Mouse (Mus musculus) ES-Bruce4 (cell line): Measurements from ENCODE around the gene Crtac1. TPM values are rescaled to one million over a fixed set of nuclear protein-coding genes. Genes with fewer than 3 reads are reported as not detected.

ENCODE experiments used
- H3K27ac ChIP-seq: 2 replicates; pipeline ENCODE4 v1.5.1; 2012; ENCODE audit warnings: low read length, inconsistent platforms; ENCODE audit not compliant: insufficient read depth
- H3K27me3 ChIP-seq: 2 replicates; pipeline ENCODE4 v1.6.1; 2012; ENCODE audit warnings: mild to moderate bottlenecking, low read length, inconsistent platforms; ENCODE audit not compliant: control insufficient read depth, poor library complexity, insufficient read depth, severe bottlenecking
- H3K36me3 ChIP-seq: 2 replicates; pipeline ENCODE4 v1.6.1; 2012; ENCODE audit warnings: inconsistent platforms, mild to moderate bottlenecking, low read length, moderate library complexity; ENCODE audit not compliant: control insufficient read depth, poor library complexity, insufficient read depth, severe bottlenecking
- H3K4me1 ChIP-seq: one replicate; pipeline ENCODE4 v1.8.1; 2011; ENCODE audit warnings: low read length; ENCODE audit not compliant: control insufficient read depth, insufficient read depth
- H3K4me3 ChIP-seq: 2 replicates; pipeline ENCODE4 v1.5.1; 2011; ENCODE audit warnings: low read depth, mild to moderate bottlenecking, low read length
- H3K9ac ChIP-seq: 2 replicates; pipeline ENCODE4 v1.6.1; 2012; ENCODE audit warnings: low read depth, mild to moderate bottlenecking, inconsistent platforms; ENCODE audit not compliant: poor library complexity, severe bottlenecking
- H3K9me3 ChIP-seq: replicated peaks from 2 replicates; pipeline ENCODE4 v1.6.1; 2012; ENCODE audit warnings: mild to moderate bottlenecking, low read length, inconsistent platforms; ENCODE audit not compliant: control insufficient read depth, poor library complexity, insufficient read depth, severe bottlenecking
- CTCF ChIP-seq: IDR thresholded peaks from one replicate; pipeline ENCODE4 v1.8.1; 2011; ENCODE audit warnings: low read depth, low read length
- EP300 ChIP-seq: IDR thresholded peaks from 2 replicates; pipeline ENCODE4 v1.6.1; 2011; ENCODE audit warnings: low read depth, low read length; ENCODE audit not compliant: insufficient read depth
- POLR2A ChIP-seq: IDR thresholded peaks from one replicate; pipeline ENCODE4 v1.8.1; 2011; ENCODE audit warnings: low read length; ENCODE audit not compliant: insufficient read depth
- polyA plus RNA-seq: library from polyadenylated mRNA; stranded (reverse); fragments of >200 nt; gene quantifications from 2 replicates; pipeline ENCODE4 v1.2.4, GENCODE M21; 2011; ENCODE audit warnings: low read depth; ENCODE audit not compliant: missing spikeins, insufficient read depth, insufficient read length

The Crtac1 gene
- polyA plus RNA-seq, 1 experiment: 12.7 TPM

DNA sequence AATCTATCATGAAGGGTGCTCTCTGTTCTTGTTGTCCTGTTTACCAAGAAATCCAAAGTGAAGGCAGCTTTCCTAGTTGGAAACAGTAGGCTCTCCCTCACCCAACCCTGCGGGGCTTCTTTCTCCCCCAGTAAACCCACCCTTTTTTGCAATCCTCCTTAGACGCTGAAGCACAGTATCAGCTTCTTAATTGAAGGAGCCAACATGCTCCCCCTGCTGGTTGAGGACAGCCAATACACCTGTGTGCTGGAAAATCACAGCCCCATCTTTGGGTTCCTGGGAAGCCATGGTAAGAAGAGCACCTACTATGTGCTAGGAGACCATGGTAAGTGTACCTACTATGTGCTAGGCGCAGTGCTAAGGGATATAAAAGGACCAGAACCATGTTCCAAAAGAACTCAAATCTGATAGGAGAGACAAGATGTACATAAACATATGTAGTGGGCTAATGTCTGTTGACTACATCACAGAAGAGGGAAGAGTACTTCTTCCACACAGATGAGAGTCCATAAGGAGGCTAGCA is 12.4 kb upstream of the Crtac1 start:
- TF ChIP-seq POLR2A (no peak), EP300 (no peak), CTCF (peak; percentile 60)
- no peak overlapping the region for H3K4me3 ChIP-seq

DNA sequence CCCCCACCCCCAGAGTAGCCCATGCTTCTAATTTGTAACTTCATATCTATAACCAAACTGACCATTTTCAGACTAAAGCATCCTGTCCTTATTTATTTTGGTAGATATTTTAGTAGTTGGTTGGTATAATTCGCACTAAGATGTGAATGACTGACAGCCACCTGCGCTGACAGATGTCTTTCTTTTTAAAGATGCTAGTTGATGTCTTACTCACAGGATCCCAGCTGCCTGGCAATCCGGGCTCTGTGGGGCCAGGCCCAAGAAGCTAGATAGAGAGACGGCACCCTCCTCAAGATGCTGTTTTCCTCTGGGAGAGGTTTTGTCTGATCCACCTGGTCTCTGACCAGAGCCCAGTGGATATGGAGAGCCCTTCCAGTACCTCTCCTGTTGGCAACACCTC is 11.7 kb upstream of the Crtac1 start:
- no peak overlapping the region for H3K4me3 ChIP-seq
- no peak for TF ChIP-seq CTCF
- no peak for TF ChIP-seq EP300
- no peak for TF ChIP-seq POLR2A
- H3K27me3 ChIP-seq: no peaks in the 10 kb centered on the region
- no peaks in the 10 kb centered on the region for H3K36me3 ChIP-seq
- no peak overlapping the region for H3K9ac ChIP-seq
- H3K27ac ChIP-seq: no peak overlapping the region
- H3K9me3 ChIP-seq: no peaks in the 10 kb centered on the region
- no peaks in the 10 kb centered on the region for H3K4me1 ChIP-seq

More for the DNA sequence above, 12.4 kb upstream of the Crtac1 start:
- no peak overlapping the region for H3K27ac ChIP-seq
- no peak overlapping the region for H3K9ac ChIP-seq
- no peaks in the 10 kb centered on the region for H3K9me3 ChIP-seq
- H3K27me3 ChIP-seq: no peaks in the 10 kb centered on the region
- H3K4me1 ChIP-seq: no peaks in the 10 kb centered on the region
- H3K36me3 ChIP-seq: no peaks in the 10 kb centered on the region

DNA sequence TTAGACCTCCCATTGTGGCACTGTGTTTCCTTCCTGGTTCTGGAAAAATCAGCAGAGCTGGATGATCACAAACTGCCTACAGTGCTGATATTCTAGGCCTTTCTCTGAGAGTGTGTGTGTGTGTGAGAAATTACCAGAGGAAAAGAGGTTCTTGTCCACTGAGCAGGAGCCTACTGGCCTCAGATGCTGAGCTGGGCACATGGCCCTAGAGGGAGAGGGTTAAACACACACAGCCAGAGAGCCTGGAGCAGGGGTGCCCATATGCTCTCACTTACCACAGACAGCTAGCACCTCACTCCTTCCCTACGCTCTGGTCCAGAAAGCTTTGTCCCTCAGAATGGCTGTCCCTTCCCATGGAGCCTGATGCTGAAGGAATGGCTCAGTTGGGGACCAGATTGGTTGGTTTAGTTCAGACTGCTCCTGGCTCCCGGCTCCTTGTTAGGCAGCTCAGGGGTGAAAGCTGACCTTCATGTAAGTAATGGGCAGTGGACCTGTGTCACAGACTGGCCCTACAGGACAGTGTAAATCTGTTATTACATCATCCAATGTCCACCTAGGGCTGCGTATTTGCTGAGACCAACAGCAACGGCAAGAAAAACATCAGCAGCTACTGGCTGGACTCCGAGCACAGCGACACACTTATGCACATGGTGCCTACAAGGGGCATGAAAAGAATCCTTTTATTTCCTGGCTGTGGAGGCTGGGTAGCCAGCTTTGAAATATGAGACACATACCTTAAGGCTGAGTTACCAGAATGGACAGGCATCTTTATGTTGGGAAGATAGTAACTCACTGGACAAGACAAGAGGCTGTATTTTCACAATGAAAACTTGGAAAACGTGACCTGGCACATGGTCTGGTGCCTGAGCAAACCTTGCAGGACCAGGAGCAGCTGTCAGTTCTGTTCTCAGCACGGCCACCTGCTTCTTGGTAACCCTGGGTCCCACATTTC is 10.9 kb upstream of the Crtac1 start:
- Histone ChIP-seq H3K9me3 (no peaks in the 10 kb centered on the region), H3K4me1 (no peaks in the 10 kb centered on the region), H3K27me3 (no peaks in the 10 kb centered on the region), H3K4me3 (no peak overlapping the region), H3K36me3 (no peaks in the 10 kb centered on the region), H3K9ac (no peak overlapping the region), H3K27ac (no peak overlapping the region)
- TF ChIP-seq EP300: no peak
- no peak for TF ChIP-seq CTCF
- TF ChIP-seq POLR2A: no peak

DNA sequence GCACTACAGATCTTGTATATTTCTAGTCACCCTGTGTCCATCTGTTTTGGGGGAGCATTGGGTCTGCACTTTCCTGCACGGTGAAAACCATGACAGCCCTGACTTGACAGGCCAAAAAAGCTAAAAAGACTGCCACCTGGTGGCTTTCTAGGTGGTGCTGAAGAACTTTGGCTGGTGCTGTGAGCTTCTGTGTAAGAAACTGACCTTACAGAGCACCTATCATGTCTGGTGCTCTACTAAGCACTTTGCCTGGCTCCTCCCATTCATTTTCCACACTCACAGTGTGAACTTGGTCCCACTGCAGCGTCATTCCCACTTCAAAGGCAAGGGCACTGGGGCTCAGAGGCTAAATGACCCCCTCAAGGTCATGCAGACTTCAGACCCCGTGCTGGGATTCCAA is 8.5 kb upstream of the Crtac1 start:
- Histone ChIP-seq H3K4me3 (no peak overlapping the region), H3K9me3 (no peaks in the 10 kb centered on the region), H3K4me1 (no peaks in the 10 kb centered on the region), H3K27ac (no peak overlapping the region), H3K9ac (no peak overlapping the region), H3K27me3 (no peaks in the 10 kb centered on the region), H3K36me3 (no peaks in the 10 kb centered on the region)
- TF ChIP-seq POLR2A (no peak), EP300 (no peak), CTCF (peak; percentile 10)

DNA sequence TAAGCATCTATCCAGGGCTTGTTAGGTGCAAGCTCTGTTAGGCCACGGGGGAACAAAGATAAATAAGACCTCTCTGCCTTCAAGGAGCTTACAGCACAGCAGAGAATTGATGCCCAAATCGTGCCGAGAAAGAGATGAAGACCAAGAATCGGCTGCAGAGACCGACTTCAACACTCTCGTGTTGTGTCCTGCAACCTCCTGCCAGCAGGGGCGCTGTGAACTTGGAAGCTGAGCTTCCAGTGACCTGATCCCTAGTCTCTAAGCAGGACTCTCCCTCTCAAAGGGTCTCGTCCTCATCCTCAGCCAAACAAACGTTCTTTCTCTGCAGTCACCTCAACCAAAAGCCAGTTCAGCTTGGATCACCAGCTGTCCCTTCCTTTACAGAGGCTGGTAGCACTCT is 7.8 kb upstream of the Crtac1 start:
- Histone ChIP-seq H3K27ac (no peak overlapping the region), H3K9ac (no peak overlapping the region), H3K27me3 (no peaks in the 10 kb centered on the region), H3K36me3 (no peaks in the 10 kb centered on the region), H3K9me3 (no peaks in the 10 kb centered on the region), H3K4me1 (no peaks in the 10 kb centered on the region), H3K4me3 (no peak overlapping the region)
- TF ChIP-seq CTCF (peak; percentile 81), POLR2A (no peak)

DNA sequence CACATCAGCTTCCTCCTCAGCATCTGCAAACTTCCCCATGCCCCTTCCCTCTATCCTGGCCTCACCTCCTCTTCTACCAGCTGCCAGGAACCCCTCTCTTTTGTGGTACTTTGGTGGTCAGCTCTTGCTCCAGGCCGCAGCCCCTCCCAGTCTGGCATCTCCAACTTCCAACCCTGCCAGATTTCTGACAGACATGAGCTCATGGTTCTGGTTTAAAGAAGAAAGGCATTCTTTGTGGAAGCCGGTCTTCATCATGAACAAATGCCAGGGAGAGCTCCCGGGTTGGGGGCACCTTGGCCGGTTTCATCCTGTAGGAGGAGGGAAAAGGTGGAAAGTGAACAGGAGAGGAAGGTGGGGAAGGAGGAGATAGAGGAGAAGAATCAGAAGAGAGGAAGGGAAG is 4.0 kb upstream of the Crtac1 start:
- TF ChIP-seq CTCF (no peak), POLR2A (no peak), EP300 (no peak)
- no peak overlapping the region for H3K27ac ChIP-seq
- no peaks in the 10 kb centered on the region for H3K27me3 ChIP-seq

More for the DNA sequence above, 4.0 kb upstream of the Crtac1 start:
- Histone ChIP-seq H3K9me3 (no peaks in the 10 kb centered on the region), H3K36me3 (no peaks in the 10 kb centered on the region), H3K4me3 (no peak overlapping the region), H3K4me1 (no peaks in the 10 kb centered on the region), H3K9ac (no peak overlapping the region)
